Mouse (Mus musculus): ENCODE data around the gene Abhd4.

Gene Abhd4

DNA sequence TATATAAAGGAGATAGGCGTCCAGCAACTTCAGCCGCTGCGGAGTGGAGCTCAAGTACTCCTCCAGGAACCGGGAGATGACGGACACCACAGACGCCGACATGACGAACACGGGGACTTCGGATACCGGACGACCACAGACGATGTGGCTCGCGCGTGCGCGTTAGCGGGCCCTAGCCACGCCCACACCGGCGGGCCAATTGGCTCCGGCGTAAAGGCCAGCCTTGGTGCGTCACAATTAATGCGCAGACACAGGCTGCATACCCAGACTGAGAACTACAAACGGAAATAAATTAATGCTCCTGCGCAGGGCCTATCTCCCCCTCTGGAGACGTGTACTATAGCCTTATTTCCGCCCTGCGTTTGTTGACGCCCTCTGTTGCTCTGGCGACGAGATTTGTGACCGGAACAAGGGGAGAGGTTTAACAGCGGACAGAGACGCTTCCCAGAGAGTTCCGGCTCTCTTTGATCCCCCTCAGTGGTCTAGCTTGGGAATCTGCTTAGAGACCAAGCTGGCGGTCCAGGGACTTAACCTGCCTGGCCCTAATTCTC is at the start of gene Abhd4, which contains the start of gene Dad1:
Gene Abhd4 (plus strand): TSS at position 448 of the 551 bp plus-strand sequence.
Gene Dad1 (minus strand): TSS at position 364 of the 551 bp plus-strand sequence.
- peak; percentile 97 for DNase-seq (ENCODE audit: low read depth, low spot score)

DNA sequence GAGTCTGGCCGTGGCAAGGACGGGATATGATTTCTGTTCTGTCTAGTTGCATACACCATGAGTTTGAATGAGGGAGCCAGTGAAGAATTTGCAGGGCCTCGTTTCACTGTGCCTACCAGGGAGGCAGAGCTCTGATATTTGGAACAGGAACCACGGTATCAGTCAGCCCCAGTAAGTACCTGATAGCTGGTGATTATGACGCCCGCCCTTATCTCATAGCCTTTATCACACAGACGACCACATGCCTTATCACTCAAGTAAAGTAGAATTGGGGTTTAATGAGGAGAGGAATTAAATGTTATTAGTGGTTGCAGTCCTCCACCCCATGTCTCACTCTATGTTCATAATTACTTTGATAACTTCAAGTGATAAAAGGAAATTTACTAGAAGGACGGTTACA is 49.7 kb upstream of the Abhd4 start:
- no peak for DNase-seq (ENCODE audit: low read depth, low spot score)

GRCm38 (mm10) chr14:54204786-54205185 is 49.2 kb upstream of the Abhd4 start:
- no peak for DNase-seq (ENCODE audit: low read depth, low spot score)

DNA sequence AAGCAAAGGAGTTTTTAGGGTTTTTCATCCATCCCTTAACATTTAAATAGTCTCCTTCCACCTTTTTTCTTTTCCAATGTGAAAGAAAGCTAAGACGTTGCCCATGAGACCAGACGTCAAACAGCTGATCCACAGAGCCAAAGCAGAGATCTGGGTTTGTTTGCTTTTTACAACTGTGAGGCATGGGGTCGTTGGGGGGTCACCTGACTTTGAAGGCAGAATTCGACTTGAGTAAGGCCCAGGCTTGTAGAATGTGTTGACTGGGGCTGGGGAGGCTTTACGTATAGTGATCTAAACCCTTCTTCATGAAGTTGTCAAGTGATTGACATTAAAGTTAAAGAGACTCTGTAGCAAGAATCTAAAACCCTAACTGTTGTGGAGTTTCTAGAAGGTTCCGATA is 48.1 kb upstream of the Abhd4 start:
- no peak for DNase-seq (ENCODE audit: low read depth, low spot score)

DNA sequence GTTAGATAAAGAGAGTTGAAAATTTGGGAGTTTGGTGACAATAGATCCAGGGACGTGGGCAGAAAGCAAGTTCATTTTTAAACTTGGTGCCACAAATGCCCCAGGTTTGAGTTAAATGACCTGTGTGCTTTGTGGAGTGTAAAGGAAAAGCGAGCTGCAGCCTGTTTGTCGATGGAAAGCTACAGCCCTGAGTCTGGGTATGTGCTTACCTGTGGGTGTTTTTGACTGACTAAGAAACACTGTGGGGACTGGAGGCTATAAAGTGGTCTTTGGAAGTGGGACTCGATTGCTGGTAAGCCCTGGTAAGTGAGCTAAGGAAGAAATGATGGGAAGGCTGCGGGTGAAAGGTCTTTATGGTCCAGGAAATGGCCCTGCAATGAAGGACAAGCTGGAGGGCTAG is 47.7 kb upstream of the Abhd4 start:
- no peak for DNase-seq (ENCODE audit: low read depth, low spot score)

- DNase-seq (ENCODE audit: low read depth, low spot score), result no peak
Observed at GRCm38 (mm10) chr14:54206750-54207550, 47.0 kb upstream of the Abhd4 start.

DNA sequence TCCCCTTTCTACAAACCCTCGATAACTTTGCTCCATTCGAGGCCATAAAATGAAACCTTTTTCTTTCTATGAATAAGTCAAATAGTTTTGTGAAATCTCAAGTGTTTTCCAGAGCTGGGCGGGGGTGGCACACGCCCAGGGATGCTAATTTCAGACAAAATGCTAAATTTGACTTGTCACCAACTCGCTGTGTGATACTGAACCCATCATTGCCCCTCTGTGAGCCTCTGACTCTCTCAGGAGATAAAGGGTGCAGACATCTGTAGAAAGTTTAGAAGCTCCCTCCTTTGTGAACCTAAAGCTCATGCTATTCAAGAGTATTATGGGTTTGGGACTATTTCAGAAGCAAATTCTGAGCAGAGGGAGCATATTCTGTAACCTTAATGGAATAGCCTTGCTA is 46.1 kb upstream of the Abhd4 start:
- no peak for DNase-seq (ENCODE audit: low read depth, low spot score)

- DNase-seq (ENCODE audit: low read depth, low spot score), result no peak
Observed at GRCm38 (mm10) chr14:54208741-54209140, 45.2 kb upstream of the Abhd4 start.

DNA sequence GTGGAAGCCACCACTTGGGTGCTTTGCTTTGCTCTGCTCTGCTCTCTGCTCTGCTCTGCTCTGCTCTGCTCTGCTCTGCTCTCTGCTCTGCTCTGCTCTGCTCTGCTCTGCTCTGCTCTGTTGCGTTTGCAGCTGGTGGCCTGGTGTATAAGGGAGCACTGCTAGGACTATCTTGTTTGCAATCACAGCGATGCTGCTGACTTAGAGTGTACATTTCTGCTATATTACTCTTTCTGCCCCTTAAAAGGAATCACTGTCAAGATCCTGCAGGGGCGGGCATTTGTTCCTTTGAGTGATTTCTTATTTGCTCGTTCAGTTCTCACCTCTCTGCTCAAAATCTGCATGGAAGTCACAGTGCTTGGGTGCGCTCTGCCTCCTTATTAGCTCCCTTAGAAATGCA is 44.1 kb upstream of the Abhd4 start:
- DNase-seq (ENCODE audit: low read depth, low spot score), result no peak

DNA sequence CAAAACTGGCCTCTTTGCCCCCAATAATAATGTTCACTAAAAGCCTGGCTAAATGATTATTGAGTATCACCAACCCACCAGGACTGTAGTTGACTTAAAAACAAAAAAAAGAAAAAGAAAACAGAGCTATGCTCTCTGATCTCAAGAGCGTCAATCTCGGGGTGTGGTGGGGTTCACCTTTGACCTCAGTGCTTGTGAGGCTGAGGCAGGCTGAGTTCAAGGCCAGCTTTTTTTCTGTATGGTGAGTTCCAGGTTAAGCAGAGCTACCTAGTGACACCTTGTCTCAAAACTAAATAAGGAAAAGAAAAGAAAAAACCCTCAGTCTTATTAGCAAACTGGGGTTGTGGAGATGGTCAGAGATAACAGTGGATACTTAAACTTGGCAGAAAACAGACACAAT is 43.6 kb upstream of the Abhd4 start:
- DNase-seq (ENCODE audit: low read depth, low spot score), result no peak

DNA sequence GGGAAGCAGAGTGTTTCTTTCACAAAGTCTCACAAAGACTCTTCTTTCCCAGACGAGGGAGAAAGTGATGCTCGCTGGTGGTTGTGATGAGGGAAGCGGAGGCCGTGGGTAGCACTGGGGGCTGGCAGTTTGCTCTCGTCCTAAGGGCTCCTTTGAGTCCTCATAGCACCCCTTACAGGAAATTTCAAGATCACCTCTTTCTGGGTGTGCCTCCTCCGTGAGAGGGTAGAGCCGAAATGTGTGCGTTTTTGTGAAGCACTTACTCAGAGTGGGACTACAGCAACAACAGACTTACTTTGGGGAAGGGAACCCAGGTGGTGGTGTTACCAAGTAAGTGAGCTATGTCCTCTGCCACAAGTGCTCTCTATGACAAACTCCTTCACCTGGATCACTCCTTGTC is 42.8 kb upstream of the Abhd4 start:
- DNase-seq (ENCODE audit: low read depth, low spot score), result no peak

DNA sequence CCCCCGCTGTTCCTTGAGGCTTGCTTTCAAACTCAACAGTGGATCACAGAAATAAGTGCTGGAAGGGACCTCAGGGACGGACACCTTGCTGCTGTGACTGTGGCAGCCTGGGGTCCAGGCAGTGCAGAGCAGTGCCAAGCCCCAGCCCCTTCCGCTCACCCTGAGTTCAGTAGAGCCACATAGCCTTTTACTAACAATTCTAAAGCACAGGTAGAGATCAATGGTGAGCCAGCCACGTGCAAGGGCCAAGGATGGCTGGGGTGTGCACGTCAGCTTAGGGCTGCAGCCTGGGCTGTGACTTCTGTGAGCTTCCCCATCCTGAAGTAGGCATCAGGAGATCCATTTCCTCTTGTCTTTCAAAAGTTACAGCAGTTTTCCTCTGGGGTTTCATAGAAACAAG is 42.2 kb upstream of the Abhd4 start:
- DNase-seq (ENCODE audit: low read depth, low spot score), result no peak

- DNase-seq (ENCODE audit: low read depth, low spot score), result no peak
Observed at GRCm38 (mm10) chr14:54213734-54214133, 40.3 kb upstream of the Abhd4 start.

- DNase-seq (ENCODE audit: low read depth, low spot score), result no peak
Observed at GRCm38 (mm10) chr14:54214477-54214876, 39.5 kb upstream of the Abhd4 start.

DNA sequence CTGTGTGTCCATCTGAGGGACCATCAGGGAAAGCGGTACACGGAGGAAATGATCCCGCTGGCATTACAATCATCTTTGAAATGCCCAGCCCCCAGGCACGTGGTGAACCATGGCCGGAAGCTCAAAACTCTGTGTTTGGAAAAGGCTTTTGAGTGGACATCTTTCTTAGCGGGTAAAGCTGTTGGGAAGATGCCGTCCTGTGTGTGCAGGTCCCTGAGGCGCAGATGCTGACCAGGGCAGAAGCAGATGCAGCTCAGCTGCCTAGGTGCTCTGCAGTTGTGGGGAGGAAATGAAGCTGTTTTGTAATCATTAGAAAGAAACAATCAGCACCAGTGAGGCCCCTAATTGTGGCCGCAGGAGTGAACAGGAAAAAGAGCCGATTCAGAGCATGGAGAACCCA is 39.1 kb upstream of the Abhd4 start:
- DNase-seq (ENCODE audit: low read depth, low spot score), result no peak

- no peak for DNase-seq (ENCODE audit: low read depth, low spot score)
Observed at GRCm38 (mm10) chr14:54216126-54216525, 37.9 kb upstream of the Abhd4 start.

DNA sequence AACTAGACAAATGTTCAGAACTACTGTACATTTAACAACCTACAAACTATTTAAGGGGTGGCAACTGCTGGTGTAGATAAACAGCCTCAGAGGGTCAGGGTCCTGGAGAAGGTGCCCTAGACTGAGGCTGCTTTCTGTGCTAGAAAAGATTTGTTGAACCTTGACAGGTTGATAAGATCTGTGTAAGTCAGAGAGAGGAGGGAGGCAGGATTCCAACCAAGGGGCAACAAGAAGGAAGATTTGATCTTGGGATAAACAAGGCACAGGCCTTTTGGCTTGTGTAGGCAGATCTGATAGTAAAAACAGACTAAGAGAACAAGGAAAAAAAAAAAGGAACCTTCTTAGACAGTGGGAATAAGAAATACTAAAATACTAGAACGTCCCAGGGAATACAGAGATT is 35.8 kb upstream of the Abhd4 start:
- DNase-seq (ENCODE audit: low read depth, low spot score), result no peak

GRCm38 (mm10) chr14:54218721-54219120 is 35.3 kb upstream of the Abhd4 start:
- no peak for DNase-seq (ENCODE audit: low read depth, low spot score)

DNA sequence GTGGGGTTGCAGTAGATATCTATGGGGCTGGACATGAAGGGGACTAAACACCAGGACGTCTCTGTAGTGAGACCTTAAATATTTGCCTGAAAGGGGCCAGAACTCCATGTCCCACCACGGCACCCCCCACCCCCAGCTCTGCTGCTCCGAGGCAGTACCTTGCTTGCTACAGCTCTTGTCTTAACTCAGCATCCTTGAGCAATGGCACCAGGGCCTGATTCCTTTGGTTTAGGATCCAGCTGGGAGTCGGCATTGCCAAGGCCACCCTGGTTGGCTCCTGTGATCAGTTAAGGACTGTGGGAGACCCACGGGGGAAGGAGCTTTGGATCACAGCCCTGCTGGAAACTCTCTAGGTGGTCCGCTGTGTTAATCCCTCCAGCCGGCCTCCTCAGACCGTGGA is 34.7 kb upstream of the Abhd4 start:
- DNase-seq (ENCODE audit: low read depth, low spot score), result no peak

GRCm38 (mm10) chr14:54219849-54220248 is 34.1 kb upstream of the Abhd4 start:
- no peak for DNase-seq (ENCODE audit: low read depth, low spot score)

DNA sequence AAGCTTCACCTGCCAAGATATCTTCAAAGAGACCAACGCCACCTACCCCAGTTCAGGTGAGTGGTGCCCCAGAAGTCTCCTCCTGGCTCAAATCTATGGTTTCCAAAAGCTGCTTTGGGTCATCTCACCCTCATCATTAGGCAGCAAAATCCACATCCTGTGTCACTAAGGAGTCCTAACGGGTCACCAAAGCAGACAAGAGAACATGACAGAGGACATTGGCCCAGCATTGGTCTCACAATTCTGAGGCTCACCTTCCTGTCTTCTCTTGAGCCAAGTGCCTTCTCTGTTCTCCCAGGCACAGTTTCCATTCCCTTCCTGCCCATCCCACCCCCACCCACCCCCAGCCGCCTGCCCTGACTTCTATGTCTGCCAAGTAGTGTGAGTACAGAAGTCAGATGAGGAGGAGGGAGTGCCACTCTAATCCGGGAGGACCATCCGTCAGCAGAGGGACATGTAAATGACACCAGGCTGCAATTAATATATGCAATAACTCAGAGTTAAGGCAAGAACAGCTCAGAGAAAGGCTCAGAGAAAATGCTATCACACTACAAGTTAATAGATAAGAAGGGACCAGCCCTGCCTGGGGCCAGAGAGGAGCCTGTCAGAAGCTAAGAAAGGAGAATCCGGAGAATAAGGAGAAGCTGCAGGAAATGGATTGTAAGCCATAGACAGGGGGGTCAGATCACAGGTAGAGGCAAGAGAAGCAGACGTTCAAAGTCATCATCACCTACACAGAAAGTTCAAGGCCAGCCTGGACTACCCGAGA is 33.1 kb upstream of the Abhd4 start:
- no peak for DNase-seq (ENCODE audit: low read depth, low spot score)

DNA sequence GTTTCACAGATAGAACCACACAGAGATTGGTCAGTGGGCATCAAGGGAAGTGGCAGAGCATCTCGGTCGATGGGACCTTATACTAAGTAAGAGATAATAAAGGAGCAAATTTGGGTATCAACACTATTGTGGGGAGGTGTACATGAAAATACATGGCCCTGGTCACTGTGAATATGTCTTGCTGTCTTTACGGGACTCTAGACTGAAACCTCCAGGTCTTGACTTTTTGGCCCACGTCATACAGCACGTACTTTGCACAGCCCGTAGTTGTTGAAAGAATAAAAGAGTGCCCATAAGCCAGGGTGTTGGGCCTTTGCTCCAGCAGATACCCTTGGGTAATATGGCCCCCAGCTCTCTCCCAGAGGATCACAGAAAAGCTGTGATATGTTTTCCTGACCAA is 32.3 kb upstream of the Abhd4 start:
- DNase-seq (ENCODE audit: low read depth, low spot score), result no peak

DNA sequence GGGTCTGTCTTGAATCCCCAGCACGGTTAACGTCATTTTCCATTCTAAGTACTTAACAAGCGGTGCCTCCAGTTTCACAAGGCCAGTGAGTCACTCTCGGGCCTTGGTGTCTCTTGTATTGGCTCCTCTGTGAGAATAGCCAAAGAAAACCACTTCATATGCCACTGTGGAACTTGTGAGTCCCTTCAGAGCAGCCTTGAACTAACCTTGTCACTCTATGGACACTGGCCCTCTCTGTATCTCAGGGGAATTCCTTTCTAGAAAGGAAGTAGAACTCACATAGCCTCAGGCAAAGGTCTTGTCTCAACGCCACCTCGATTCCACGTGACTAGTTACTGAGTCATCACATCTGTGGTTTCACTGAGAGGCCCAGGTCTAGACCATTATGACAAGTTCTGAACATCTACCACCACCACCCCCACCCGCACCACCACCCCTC is 31.7 kb upstream of the Abhd4 start:
- DNase-seq (ENCODE audit: low read depth, low spot score), result no peak

Measured in brain, embryonic 18.5 days (tissue).